Mouse (Mus musculus): ENCODE data around the gene Lenep. TPM values are rescaled to one million over a fixed set of nuclear protein-coding genes. Genes with fewer than 3 reads are reported as not detected.

The Lenep gene
- total RNA-seq, 2 experiments from 2014 or later, result 0.25 TPM; not detected in 1

- intact Hi-C loops (cut with DNase I), result loop anchor here (5.0 kb wide), 1 partner anchor 43 kb away; the partner anchor contains the start of gene Pbxip1
Observed at GRCm38 (mm10) chr3:89394006-89394893, 8.3 kb downstream of the Lenep start, which contains the start of gene Zbtb7b. Zbtb7b (minus strand) TSS chr3:89394776.

GRCm38 (mm10) chr3:89393605-89394004 is 9.0 kb downstream of the Lenep start:
- intact Hi-C loops (cut with DNase I), result loop anchor here (5.0 kb wide), 1 partner anchor 44 kb away; the partner anchor contains the start of gene Pbxip1
- DNase-seq, result peak; percentile 98 to 99

More at GRCm38 (mm10) chr3:89394006-89394893, 8.3 kb downstream of the Lenep start, which contains the start of gene Zbtb7b:
- DNase-seq, result peak; percentile 75 to 83

- intact Hi-C loops (cut with DNase I), result loop anchor here (5.0 kb wide), 1 partner anchor 44 kb away; the partner anchor contains the start of gene Pbxip1
- DNase-seq, result peak in 1 of 2 experiments; percentile 53
Observed at GRCm38 (mm10) chr3:89392871-89393311, 9.7 kb downstream of the Lenep start.

GRCm38 (mm10) chr3:89391663-89392511 is 10.7 kb downstream of the Lenep start:
- intact Hi-C loops (cut with DNase I), result loop anchor here (5.0 kb wide), 1 partner anchor 45 kb away; the partner anchor contains the start of gene Pbxip1

GRCm38 (mm10) chr3:89390699-89391662 is 11.6 kb downstream of the Lenep start:
- intact Hi-C loops (cut with DNase I), result loop anchor here (5.0 kb wide), 1 partner anchor 46 kb away; the partner anchor contains the start of gene Pbxip1
- DNase-seq, result no peak

More at GRCm38 (mm10) chr3:89391663-89392511, 10.7 kb downstream of the Lenep start:
- peak in 1 of 2 experiments; percentile 66 for DNase-seq

GRCm38 (mm10) chr3:89390111-89390515 is 12.5 kb downstream of the Lenep start:
- intact Hi-C loops (cut with DNase I), result loop anchor here (5.0 kb wide), 1 partner anchor 47 kb away; the partner anchor contains the start of gene Pbxip1
- DNase-seq, result no peak

GRCm38 (mm10) chr3:89388901-89389740 is 13.5 kb downstream of the Lenep start:
- DNase-seq, result no peak
- intact Hi-C loops (cut with DNase I), result no loop called here

GRCm38 (mm10) chr3:89388134-89388881 is 14.3 kb downstream of the Lenep start:
- intact Hi-C loops (cut with DNase I), result no loop called here
- DNase-seq, result peak; percentile 52 to 66

- intact Hi-C loops (cut with DNase I), result no loop called here
- DNase-seq, result no peak
Observed at GRCm38 (mm10) chr3:89387632-89388031, 15.0 kb downstream of the Lenep start.

GRCm38 (mm10) chr3:89386438-89387420 is 15.9 kb downstream of the Lenep start:
- DNase-seq, result no peak
- intact Hi-C loops (cut with DNase I), result no loop called here

GRCm38 (mm10) chr3:89385451-89385850 is 17.1 kb downstream of the Lenep start:
- intact Hi-C loops (cut with DNase I), result no loop called here
- no peak for DNase-seq

GRCm38 (mm10) chr3:89384331-89385076 is 18.1 kb downstream of the Lenep start:
- intact Hi-C loops (cut with DNase I), result no loop called here

GRCm38 (mm10) chr3:89383651-89384255 is 18.8 kb downstream of the Lenep start:
- intact Hi-C loops (cut with DNase I), result no loop called here
- DNase-seq, result no peak

More at GRCm38 (mm10) chr3:89384331-89385076, 18.1 kb downstream of the Lenep start:
- no peak for DNase-seq

GRCm38 (mm10) chr3:89382950-89383349 is 19.6 kb downstream of the Lenep start:
- intact Hi-C loops (cut with DNase I), result no loop called here
- no peak for DNase-seq
